Mouse (Mus musculus): ENCODE measurements around the gene Bloc1s6.

Gene Bloc1s6

GRCm38 (mm10) chr2:122783730-122784129 lies 45.4 kb downstream of the Bloc1s6 start:
- TF ChIP-seq GATA4 (IDR thresholded peaks at IDR 0.05; ENCODE audit: insufficient replicate concordance, low read length): no peak

DNA sequence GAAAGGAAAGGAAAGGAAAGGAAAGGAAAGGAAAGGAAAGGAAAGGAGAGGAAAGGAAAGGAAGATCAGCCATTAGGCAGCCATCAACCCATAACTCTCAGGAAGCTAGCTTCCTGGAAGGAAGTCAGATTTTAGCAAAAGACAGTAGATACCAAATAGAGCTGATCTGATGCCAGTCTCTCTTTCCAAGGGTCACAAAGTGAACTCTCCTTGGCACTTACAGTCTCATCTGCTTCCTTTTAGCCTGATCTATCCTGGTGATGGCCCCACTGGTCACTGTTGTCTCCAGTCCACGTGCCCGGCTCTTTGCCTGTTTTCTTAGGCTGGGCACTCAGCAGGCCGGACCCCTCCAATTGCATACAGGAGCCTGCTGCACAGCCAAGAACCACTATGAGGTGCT lies 46.4 kb downstream of the Bloc1s6 start:
- TF ChIP-seq GATA4 (IDR thresholded peaks at IDR 0.05; ENCODE audit: insufficient replicate concordance, low read length): no peak

DNA sequence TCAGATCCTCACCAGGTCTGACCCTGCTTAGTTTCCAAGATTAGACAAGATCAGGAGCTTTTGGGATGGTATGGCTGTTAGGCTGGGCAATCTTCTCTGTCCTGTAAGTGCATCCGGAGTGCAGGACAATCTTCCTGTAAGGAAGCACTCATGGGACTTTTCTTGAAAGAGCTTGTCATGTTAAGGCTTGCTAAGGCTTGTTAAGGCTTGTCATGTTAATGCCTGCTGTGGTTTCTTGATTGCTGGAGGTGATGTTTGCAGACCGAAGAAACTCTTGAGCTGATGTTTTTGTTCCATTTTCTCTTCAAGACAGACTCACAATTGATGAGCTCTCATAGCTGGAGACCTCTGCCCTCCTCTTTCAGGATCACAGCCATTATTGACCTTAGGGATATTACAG lies 47.9 kb downstream of the Bloc1s6 start:
- no peak for TF ChIP-seq GATA4 (IDR thresholded peaks at IDR 0.05; ENCODE audit: insufficient replicate concordance, low read length)

- no peak for TF ChIP-seq GATA4 (IDR thresholded peaks at IDR 0.05; ENCODE audit: insufficient replicate concordance, low read length)
Observed at GRCm38 (mm10) chr2:122789311-122789710, 51.0 kb downstream of the Bloc1s6 start.

DNA sequence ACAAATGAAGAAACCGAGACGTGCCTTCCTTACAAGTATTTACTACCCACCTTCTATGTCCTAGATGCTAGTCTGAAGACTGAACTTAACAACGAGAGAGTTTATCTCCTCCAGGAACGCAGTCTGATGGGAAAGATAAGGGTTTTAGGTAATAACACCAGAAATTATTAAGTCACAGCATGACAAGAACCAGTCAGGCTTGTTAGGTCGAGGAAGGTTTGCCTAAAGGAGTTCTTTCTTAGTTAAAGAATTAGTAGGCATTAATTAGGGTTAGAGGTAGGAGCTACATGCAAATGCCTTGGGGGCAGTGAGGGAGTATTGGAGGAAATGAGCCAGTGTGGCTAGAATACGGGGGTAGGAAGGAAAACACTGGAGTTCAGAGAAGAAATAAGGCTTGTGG lies 51.4 kb downstream of the Bloc1s6 start:
- TF ChIP-seq GATA4 (IDR thresholded peaks at IDR 0.05; ENCODE audit: insufficient replicate concordance, low read length): no peak

Measured in liver, adult (tissue).